Mouse (Mus musculus): ENCODE data around the gene Psmd8. TPM values are rescaled to one million over a fixed set of nuclear protein-coding genes. Genes with fewer than 3 reads are reported as not detected.

The Psmd8 gene
- polyA plus RNA-seq, 1 experiment = 242 TPM

DNA sequence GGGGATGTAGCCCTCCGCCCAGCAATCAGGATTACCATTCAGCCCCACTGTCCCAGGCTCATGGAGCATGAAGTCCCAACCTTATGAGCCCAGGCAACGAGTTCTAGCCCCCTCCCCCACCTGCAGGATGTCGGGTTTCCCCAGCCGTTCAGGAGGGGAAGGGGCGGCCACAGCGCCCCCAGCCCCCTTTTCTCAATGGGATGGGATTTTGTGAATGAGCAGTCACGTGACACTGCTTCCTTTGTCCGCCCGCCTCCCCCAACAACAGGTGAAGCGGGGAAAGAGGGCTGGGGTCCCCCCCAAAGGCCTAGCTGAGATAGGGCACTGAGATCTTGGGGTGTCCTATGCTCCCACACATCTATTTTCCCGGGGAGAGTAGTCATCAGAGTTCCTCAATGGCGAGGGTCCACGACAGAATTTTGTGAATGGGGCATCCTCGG is 11.7 kb downstream of the Psmd8 start:
- H3K27ac ChIP-seq (ENCODE audit: insufficient read depth, low read length) = no peak overlapping the region
- peak overlapping the region; percentile 69 for H3K4me3 ChIP-seq (ENCODE audit: low read depth, low read length)
- H3K36me3 ChIP-seq (ENCODE audit: control insufficient read depth, insufficient read depth, low read length, poor library complexity, severe bottlenecking) = no peaks in the 10 kb centered on the region
- peaks cover 2% of the 10 kb centered on the region for H3K4me1 ChIP-seq (ENCODE audit: control insufficient read depth, insufficient read depth, low read length)
- no peaks in the 10 kb centered on the region for H3K9me3 ChIP-seq (replicated peaks; ENCODE audit: control insufficient read depth, insufficient read depth, low read length, poor library complexity, severe bottlenecking)
- H3K27me3 ChIP-seq (ENCODE audit: control insufficient read depth, insufficient read depth, low read length, poor library complexity, severe bottlenecking) = no peaks in the 10 kb centered on the region
- H3K9ac ChIP-seq (ENCODE audit: low read depth, poor library complexity, severe bottlenecking) = peak overlapping the region; percentile 76
- TF ChIP-seq POLR2A (IDR thresholded peaks at IDR 0.05; ENCODE audit: insufficient read depth, low read length) (no peak), EP300 (IDR thresholded peaks at IDR 0.05; ENCODE audit: insufficient read depth, low read depth, low read length) (no peak), CTCF (IDR thresholded peaks at IDR 0.05; ENCODE audit: low read depth, low read length) (no peak)

DNA sequence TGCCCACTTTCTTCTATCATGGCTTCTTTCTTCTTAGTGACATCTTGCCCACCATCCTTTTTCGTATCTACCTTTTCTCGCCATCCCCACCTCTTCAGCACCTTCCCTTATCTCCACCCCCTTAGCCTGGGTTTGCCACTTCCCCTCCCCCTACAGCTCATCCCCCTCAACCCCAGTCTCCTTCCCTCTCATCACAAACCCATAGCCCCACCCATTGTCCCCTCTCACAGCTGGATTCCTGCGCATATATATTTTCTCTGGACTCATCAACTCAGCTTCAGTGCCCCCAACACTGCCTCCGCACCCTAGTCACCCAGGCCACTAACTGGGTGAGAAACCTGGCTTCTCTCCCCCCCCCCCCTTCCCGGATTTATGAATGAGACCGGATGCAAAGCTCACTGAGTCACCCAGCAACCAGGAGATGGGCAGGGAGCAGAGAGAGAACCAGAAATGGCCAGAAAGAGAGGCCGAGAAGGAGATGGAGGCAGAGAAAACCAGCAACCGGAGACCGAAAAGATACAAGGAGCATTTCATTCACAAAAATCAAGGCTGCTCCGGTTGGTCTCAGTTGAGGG is 12.3 kb downstream of the Psmd8 start:
- H3K27me3 ChIP-seq (ENCODE audit: control insufficient read depth, insufficient read depth, low read length, poor library complexity, severe bottlenecking) = no peaks in the 10 kb centered on the region
- H3K36me3 ChIP-seq (ENCODE audit: control insufficient read depth, insufficient read depth, low read length, poor library complexity, severe bottlenecking) = no peaks in the 10 kb centered on the region
- peak overlapping the region; percentile 46; the same call in 1 of the 2 replicates for H3K27ac ChIP-seq (ENCODE audit: insufficient read depth, low read length)
- peaks cover 2% of the 10 kb centered on the region for H3K4me1 ChIP-seq (ENCODE audit: control insufficient read depth, insufficient read depth, low read length)
- no peaks in the 10 kb centered on the region for H3K9me3 ChIP-seq (replicated peaks; ENCODE audit: control insufficient read depth, insufficient read depth, low read length, poor library complexity, severe bottlenecking)
- H3K4me3 ChIP-seq (ENCODE audit: low read depth, low read length) = peak overlapping the region; percentile 69
- TF ChIP-seq CTCF (IDR thresholded peaks at IDR 0.05; ENCODE audit: low read depth, low read length) (no peak), POLR2A (IDR thresholded peaks at IDR 0.05; ENCODE audit: insufficient read depth, low read length) (no peak), EP300 (IDR thresholded peaks at IDR 0.05; ENCODE audit: insufficient read depth, low read depth, low read length) (no peak)
- peak overlapping the region; percentile 76 for H3K9ac ChIP-seq (ENCODE audit: low read depth, poor library complexity, severe bottlenecking)

DNA sequence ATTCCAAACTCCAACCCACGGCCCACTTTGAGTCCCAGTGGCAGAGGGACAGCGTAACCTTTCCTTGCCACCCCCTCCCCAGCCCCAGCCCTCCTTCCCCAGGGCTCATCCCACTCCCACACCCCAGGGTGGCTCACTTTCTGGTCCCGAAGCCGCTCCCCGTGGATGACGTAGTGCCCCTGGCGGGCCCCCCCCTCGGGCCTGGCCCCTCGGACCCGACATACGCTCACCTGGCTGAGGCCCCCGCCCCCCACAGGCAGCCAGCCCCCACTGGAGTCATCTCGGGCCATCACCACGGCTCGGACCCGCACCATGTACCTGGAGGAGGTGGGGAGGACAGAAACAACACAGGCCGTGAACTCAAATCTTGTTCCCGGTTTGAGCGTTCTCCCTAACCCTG is 12.8 kb downstream of the Psmd8 start:
- Histone ChIP-seq H3K4me3 (ENCODE audit: low read depth, low read length) (peak overlapping the region; percentile 69), H3K27ac (ENCODE audit: insufficient read depth, low read length) (no peak overlapping the region), H3K9ac (ENCODE audit: low read depth, poor library complexity, severe bottlenecking) (peak overlapping the region; percentile 20; the same call in 1 of the 2 replicates), H3K36me3 (ENCODE audit: control insufficient read depth, insufficient read depth, low read length, poor library complexity, severe bottlenecking) (no peaks in the 10 kb centered on the region), H3K4me1 (ENCODE audit: control insufficient read depth, insufficient read depth, low read length) (peaks cover 2% of the 10 kb centered on the region), H3K9me3 (replicated peaks; ENCODE audit: control insufficient read depth, insufficient read depth, low read length, poor library complexity, severe bottlenecking) (no peaks in the 10 kb centered on the region), H3K27me3 (ENCODE audit: control insufficient read depth, insufficient read depth, low read length, poor library complexity, severe bottlenecking) (no peaks in the 10 kb centered on the region)
- no peak for TF ChIP-seq CTCF (IDR thresholded peaks at IDR 0.05; ENCODE audit: low read depth, low read length)
- TF ChIP-seq EP300 (IDR thresholded peaks at IDR 0.05; ENCODE audit: insufficient read depth, low read depth, low read length) = no peak
- TF ChIP-seq POLR2A (IDR thresholded peaks at IDR 0.05; ENCODE audit: insufficient read depth, low read length) = no peak

DNA sequence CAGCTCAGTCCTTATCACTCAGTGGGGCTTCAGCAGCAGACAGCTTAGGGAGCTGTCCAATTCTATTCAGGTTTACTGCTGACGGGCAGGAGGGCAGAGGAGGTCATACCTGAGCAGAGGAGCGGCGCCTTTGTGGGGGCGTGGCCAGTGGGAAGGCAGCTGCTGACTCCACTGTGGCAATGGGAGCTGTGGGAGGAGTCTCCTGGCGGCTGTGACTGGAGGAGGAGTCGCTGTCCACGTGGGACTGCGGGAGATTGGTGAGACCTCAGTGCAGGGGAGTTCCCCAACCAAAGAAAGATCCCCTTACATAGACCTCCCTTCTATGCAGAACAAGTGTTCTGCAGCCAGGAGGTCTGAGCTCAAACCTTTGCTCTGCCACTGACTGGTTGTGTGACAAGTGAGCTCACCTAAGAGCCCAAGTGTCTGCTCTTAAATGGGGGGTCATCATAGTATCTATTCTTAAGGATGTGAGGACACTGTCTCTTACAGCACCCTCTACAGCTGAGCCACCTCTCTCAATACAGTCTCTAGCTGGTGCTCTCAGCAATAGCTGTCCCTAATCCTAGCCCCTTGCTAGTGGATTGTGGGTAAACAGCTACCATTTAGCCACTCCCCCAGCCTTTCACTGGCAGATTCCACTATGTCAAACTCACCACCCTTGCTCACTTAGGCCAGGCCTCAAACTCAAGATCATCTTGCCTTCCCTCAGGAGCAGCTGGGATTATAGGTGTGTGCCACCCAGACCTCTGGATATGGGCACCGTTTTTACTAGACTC is 17.6 kb downstream of the Psmd8 start:
- no peak overlapping the region for H3K9ac ChIP-seq (ENCODE audit: low read depth, poor library complexity, severe bottlenecking)
- peak overlapping the region; percentile 8; the same call in 1 of the 2 replicates for H3K27ac ChIP-seq (ENCODE audit: insufficient read depth, low read length)
- H3K4me3 ChIP-seq (ENCODE audit: low read depth, low read length) = no peak overlapping the region
- no peak for TF ChIP-seq POLR2A (IDR thresholded peaks at IDR 0.05; ENCODE audit: insufficient read depth, low read length)
- TF ChIP-seq CTCF (IDR thresholded peaks at IDR 0.05; ENCODE audit: low read depth, low read length) = no peak
- TF ChIP-seq EP300 (IDR thresholded peaks at IDR 0.05; ENCODE audit: insufficient read depth, low read depth, low read length) = no peak
- peaks cover 5% of the 10 kb centered on the region for H3K4me1 ChIP-seq (ENCODE audit: control insufficient read depth, insufficient read depth, low read length)
- no peaks in the 10 kb centered on the region for H3K36me3 ChIP-seq (ENCODE audit: control insufficient read depth, insufficient read depth, low read length, poor library complexity, severe bottlenecking)
- H3K27me3 ChIP-seq (ENCODE audit: control insufficient read depth, insufficient read depth, low read length, poor library complexity, severe bottlenecking) = no peaks in the 10 kb centered on the region
- no peaks in the 10 kb centered on the region for H3K9me3 ChIP-seq (replicated peaks; ENCODE audit: control insufficient read depth, insufficient read depth, low read length, poor library complexity, severe bottlenecking)

DNA sequence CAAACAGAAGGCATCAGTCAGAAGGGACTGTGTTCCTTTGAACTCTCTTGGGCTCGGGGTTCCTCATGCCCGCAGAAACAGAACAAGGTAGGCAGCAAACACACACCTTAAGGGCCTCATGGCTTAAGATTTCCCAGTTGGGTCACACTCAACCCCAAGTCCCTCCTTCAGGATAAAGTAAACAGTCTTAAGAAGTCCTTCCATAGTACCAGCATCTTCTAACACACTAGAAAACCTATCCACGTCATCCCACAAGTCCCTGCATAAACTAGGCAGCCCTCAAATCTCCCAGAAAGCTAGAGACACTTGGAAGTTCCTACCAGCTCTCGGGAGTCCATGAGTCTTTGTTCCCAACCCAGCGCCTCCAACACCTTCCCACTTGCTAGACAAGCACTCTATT is 18.2 kb downstream of the Psmd8 start:
- peaks cover 4% of the 10 kb centered on the region for H3K4me1 ChIP-seq (ENCODE audit: control insufficient read depth, insufficient read depth, low read length)
- H3K36me3 ChIP-seq (ENCODE audit: control insufficient read depth, insufficient read depth, low read length, poor library complexity, severe bottlenecking) = no peaks in the 10 kb centered on the region
- no peak overlapping the region for H3K27ac ChIP-seq (ENCODE audit: insufficient read depth, low read length)
- no peaks in the 10 kb centered on the region for H3K27me3 ChIP-seq (ENCODE audit: control insufficient read depth, insufficient read depth, low read length, poor library complexity, severe bottlenecking)
- TF ChIP-seq POLR2A (IDR thresholded peaks at IDR 0.05; ENCODE audit: insufficient read depth, low read length) (no peak), CTCF (IDR thresholded peaks at IDR 0.05; ENCODE audit: low read depth, low read length) (no peak), EP300 (IDR thresholded peaks at IDR 0.05; ENCODE audit: insufficient read depth, low read depth, low read length) (no peak)
- no peak overlapping the region for H3K9ac ChIP-seq (ENCODE audit: low read depth, poor library complexity, severe bottlenecking)
- H3K4me3 ChIP-seq (ENCODE audit: low read depth, low read length) = no peak overlapping the region
- no peaks in the 10 kb centered on the region for H3K9me3 ChIP-seq (replicated peaks; ENCODE audit: control insufficient read depth, insufficient read depth, low read length, poor library complexity, severe bottlenecking)

DNA sequence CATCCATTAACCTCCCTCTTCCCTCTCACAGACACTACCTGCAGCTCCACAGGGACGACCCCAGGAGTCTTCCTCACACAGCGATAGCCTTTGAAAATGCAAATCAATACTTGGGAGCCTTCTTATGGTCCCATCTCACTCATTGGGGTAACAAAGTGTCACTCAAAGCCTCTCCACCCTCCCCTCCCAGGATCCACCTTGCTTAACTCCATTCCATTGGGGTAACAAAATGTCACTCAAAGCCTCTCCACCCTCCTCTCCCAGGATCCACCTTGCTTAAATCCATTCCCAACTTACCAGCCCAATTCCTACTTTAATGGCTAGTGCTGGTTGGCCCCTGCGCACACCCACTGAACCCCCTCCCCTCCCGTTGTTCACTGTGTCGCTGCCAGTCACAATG is 22.2 kb downstream of the Psmd8 start:
- Histone ChIP-seq H3K4me3 (ENCODE audit: low read depth, low read length) (peak overlapping the region; percentile 87), H3K36me3 (ENCODE audit: control insufficient read depth, insufficient read depth, low read length, poor library complexity, severe bottlenecking) (no peaks in the 10 kb centered on the region), H3K9ac (ENCODE audit: low read depth, poor library complexity, severe bottlenecking) (peak overlapping the region; percentile 48), H3K9me3 (replicated peaks; ENCODE audit: control insufficient read depth, insufficient read depth, low read length, poor library complexity, severe bottlenecking) (0 out of 2 replicates have a peak, but pooled peaks cover 4% of the 10 kb centered on the region), H3K27ac (ENCODE audit: insufficient read depth, low read length) (no peak overlapping the region), H3K4me1 (ENCODE audit: control insufficient read depth, insufficient read depth, low read length) (peaks cover 2% of the 10 kb centered on the region), H3K27me3 (ENCODE audit: control insufficient read depth, insufficient read depth, low read length, poor library complexity, severe bottlenecking) (no peaks in the 10 kb centered on the region)
- TF ChIP-seq EP300 (IDR thresholded peaks at IDR 0.05; ENCODE audit: insufficient read depth, low read depth, low read length) (no peak), CTCF (IDR thresholded peaks at IDR 0.05; ENCODE audit: low read depth, low read length) (no peak), POLR2A (IDR thresholded peaks at IDR 0.05; ENCODE audit: insufficient read depth, low read length) (no peak)
